Mouse (Mus musculus) ovary, postnatal 10 days (tissue): ENCODE results near the gene Zfp786.
"Not testable (repeated sequence)": the region's sequence is repeated elsewhere in the genome, so short reads cannot be mapped to it uniquely, and the experiment has no call there.

Experiments used
- DNase-seq: peaks from one replicate; pipeline ENCODE4 v3.0.0; 2022; ENCODE audit warnings: low spot score

Gene Zfp786

GRCm38 (mm10) chr6:47781091-47781968 is 49.3 kb downstream of the Zfp786 start:
- no peak for DNase-seq

GRCm38 (mm10) chr6:47780576-47781013 is 50.1 kb downstream of the Zfp786 start:
- DNase-seq = no peak

GRCm38 (mm10) chr6:47771760-47772159 is 58.9 kb downstream of the Zfp786 start:
- not testable (repeated sequence) for DNase-seq

GRCm38 (mm10) chr6:47771113-47771512 is 59.6 kb downstream of the Zfp786 start:
- DNase-seq = not testable (repeated sequence)

GRCm38 (mm10) chr6:47769861-47770260 is 60.8 kb downstream of the Zfp786 start:
- not testable (repeated sequence) for DNase-seq
